Mouse (Mus musculus) bone marrow macrophage, adult 2 months (primary cell): ENCODE data around the gene Plxna1.

Source experiments
- CTCF ChIP-seq: IDR thresholded peaks from 2 replicates; pipeline ENCODE4 v1.5.1; 2012; ENCODE audit warnings: low read depth, mild to moderate bottlenecking, low read length, moderate library complexity
- POLR2A ChIP-seq: IDR thresholded peaks from 2 replicates; pipeline ENCODE4 v1.6.1; 2012; ENCODE audit warnings: mild to moderate bottlenecking, low read depth, low read length, borderline replicate concordance

DNA sequence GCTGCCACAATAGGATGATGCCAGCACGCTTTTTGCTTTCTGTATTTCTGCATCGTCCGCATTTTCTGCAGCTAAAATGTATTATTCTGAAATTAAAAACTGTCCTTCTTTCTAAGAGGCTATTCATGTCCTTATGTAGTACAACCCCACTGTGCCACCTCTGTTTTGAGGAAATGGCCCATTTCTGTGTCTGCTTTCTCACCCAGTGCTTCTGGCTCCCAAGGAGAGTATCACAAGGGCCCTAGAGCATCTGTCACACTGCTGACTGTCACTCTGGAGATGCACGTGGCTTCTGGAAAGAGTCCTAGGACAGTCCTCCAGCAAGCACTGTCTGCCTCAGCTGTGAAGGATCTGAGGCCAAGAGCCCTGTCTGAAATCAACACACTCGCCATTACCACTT lies 95.2 kb downstream of the Plxna1 start:
- TF ChIP-seq CTCF (no peak), POLR2A (no peak)
